Mouse (Mus musculus) heart, postnatal 25 days (tissue): Measurements from ENCODE around the gene Nudt17. TPM values are rescaled to one million over a fixed set of nuclear protein-coding genes. Genes with fewer than 3 reads are reported as not detected.
"Not testable (repeated sequence)": the region's sequence is repeated elsewhere in the genome, so short reads cannot be mapped to it uniquely, and the experiment has no call there.

Source experiments
- DNase-seq: peaks from one replicate; pipeline ENCODE4 v3.0.0; 2022; ENCODE audit warnings: low spot score
- intact Hi-C: fragments of 180-260 bp; cut with DNase I; formaldehyde crosslinking; loops from one replicate; pipeline ENCODE4 v1.15.1; 2025
- total RNA-seq, 2 experiments: library from RNA; stranded (reverse); gene quantifications; 2 replicates each; pipeline ENCODE4 v1.2.3; 2021

Gene Nudt17
- total RNA-seq, 2 experiments from 2014 or later = 2.3 to 3.2 TPM

DNA sequence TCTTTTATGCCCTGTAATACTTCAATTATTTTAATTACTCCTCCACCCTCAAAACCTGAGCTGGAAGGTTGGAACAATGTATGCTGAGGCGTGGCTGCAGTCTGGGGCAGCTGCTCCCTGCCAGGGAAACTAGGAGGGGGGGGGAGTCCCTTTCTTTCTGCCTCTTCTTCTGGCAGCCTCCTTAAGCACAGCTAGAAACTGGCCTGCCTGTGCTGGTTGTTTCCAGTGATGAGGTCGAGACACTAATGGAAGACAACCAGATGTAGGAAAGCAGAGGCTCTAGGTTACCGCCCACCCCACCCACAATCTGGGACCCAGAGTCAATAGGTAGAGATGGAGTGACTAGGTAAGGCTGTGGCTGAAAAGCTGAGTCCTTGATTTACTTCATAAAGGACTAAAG is 32.7 kb downstream of the Nudt17 start:
- intact Hi-C loops = no loop called here
- no peak for DNase-seq

DNA sequence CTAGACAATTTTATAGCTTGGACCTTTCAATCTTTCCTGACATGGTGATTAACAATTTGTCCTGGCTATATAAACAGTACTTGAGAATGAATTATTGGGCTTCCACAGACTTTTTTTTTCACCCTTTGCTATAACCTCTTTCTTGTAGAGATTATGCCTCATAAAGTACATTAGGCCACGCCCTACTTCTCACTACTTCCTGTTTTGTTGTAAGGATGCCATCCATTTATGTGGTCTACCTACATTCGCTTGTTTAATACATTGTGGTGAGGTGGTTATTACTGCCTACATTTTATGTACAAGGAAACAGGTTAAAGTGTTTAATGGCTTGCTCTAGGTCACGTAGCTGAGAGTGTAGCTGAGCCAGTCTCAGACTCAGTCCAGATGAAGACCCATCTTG is 33.2 kb downstream of the Nudt17 start:
- no peak for DNase-seq
- intact Hi-C loops = no loop called here

DNA sequence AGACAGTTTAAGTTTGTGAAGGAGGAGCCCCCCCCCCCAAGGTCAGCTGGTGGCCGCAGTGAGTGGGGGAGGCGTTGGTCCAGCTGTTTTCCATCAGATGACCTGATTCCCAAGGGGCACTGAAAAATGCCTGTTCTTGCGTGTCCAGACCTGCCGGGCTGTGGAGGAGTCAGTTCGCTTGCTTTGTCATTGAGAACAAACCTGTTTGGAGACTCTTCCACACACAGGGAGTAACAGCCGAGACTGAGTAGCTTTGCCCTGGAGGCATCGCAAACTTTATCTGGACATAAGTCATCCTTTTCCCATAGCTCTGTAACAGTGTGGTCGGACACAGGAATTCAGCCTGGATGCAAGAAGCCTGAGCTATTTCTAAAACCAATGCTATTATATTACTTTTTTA is 33.9 kb downstream of the Nudt17 start:
- DNase-seq = no peak
- intact Hi-C loops = no loop called here

DNA sequence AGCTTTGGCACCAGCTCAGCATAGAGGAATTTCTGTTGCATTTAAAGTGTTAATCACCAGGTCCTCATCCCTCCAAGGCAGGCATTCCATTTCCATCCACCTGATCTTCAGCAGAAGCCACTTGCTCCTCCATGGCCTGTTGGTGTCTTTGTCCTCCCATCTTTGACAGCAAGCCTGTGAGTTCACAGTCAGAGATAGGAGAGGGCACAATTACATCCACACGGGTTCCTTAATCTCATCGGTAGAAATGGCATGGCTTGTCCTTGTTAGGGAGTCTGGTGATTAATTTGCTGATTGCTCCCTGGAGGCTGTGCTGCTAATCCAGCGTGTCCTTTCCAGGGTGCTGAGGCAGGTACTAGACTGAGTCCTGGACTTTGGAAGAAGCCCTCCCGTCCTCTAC is 34.8 kb downstream of the Nudt17 start:
- intact Hi-C loops = no loop called here
- DNase-seq = no peak

DNA sequence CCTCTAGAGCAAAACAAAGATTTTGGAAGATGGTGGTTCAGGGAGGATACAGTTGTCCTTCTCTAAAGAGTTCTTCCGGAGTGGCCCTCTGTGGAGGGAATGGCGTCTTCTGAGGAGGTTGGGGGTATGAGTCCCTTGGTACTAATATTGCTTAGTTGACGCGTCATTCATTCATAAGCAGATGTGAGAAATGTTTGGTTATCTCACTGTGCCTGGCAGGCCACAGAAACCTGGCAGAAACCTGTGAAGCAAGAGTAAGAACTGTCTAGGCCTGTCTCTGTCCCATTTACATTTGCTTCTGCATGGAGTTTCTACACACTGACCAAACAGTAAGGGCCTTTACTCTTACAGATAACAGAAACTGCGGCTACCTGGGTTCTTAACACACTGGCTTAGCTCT is 36.8 kb downstream of the Nudt17 start:
- intact Hi-C loops = loop anchor here (2.0 kb wide), 1 partner anchor 21 kb away; no protein-coding TSS in a partner anchor

DNA sequence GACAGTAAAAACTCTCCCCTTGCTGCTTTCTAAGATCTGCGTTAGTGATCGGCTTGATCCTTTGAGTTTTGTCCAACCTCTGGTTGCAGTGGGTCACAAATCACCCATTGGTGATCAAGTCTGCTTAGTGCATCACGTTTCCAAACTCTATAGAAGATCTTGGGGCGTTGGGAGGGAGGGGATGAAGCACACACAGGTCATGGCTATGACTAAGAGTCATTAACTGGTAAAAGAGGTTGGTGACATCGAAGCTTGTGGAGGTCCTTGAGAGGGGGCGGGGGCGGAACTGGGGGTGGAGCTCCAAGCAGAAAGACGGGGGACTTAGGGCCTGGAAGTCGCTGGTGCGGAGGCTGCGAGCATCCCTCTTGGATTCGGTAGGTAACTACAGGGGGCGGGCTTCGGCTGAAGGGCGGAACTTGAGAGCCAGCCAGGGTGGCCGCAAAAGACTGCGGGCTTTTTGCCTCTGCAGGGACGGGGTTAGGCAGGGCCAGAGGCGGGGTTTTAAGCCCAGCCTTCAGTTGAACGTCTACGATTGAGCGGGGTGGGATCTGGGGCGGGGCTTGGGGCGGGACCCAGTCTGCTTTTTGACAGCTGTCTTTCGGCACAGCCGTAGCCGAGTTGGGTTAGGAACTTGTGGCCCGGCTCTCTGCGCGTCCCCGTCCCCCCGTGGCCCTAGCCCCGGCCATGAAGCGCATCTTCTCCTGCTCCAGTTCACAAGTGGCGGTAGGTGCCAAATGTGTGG is 38.5 kb downstream of the Nudt17 start, which contains the start of gene Ankrd35:
Ankrd35 (plus strand) TSS at position 405 of the 742 bp plus-strand sequence.
- DNase-seq = peak; percentile 69
- intact Hi-C loops = loop anchor here (2.0 to 5.0 kb wide), 2 partner anchors 23 to 37 kb away; partner anchors contain the start of gene Nudt17

More for the DNA sequence above, 36.8 kb downstream of the Nudt17 start:
- no peak for DNase-seq

DNA sequence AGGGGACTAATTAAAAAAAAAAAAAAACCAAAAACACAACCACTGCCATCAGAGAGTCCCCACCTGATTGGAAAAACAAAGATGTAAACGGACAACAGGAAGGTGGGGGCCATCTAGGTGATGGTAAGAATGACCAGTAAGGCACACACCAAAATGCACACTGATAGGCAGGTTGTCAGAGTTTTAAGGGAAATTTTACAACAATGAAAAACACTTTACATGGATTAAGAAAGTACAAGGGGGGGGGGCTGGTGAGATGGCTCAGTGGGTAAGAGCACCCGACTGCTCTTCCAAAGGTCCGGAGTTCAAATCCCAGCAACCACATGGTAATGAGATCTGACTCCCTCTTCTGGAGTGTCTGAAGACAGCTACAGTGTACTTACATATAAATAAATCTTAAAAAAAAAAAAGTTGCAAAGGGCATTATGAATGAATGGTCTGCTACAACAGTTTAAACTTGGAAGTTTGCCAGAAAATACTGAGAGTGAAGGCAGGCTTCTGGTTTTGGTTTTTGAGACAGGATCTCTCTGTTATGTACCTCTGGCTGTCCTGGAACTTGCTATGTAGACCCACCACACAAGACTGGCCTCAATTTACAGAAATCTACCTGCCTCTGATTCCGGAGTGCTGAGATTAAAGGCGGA is 39.8 kb downstream of the Nudt17 start:
- intact Hi-C loops = loop anchor here (5.0 kb wide), 1 partner anchor 39 kb away; the partner anchor contains the start of gene Nudt17
- DNase-seq = no peak

DNA sequence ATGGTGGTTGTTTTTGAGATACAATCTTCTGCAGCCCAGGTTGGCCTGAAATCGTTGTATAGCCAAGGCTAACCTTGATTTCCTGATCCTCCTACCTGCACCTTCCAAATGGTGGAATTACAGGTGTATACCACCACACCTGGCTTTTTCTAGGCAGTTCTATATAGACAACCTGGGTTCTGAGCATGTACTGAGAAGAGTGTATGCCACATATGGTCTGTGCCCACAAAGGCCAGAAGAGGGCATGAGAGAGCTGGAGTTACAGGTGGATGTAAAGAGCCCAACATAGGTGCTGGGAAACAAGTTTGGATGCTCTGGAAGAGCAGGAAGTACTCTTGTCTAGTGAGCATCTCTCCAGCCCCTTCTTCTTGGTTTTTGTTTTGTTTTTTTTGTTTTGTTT is 41.0 kb downstream of the Nudt17 start:
- no peak for DNase-seq
- intact Hi-C loops = loop anchor here (5.0 kb wide), 1 partner anchor 40 kb away; the partner anchor contains the start of gene Nudt17

DNA sequence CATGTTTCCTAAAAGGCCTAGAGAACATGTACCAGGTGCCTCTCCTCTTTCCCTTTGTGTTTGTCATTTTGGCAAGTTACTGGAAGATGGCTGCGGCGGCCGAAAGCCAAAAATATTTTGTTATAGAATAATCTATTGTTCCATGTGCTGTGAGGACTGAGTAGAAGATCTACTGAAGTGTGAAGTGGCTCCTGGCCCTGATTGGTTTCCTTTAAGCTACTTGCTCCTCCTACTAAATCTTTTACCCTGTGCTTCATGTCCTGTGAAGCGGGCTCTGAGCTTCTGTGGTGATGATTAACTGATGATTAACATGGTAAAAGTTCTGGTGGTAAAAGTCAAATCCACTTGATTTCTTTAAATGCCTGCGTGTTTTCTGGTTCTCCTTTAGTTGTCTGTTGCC is 41.4 kb downstream of the Nudt17 start:
- no peak for DNase-seq
- intact Hi-C loops = loop anchor here (5.0 kb wide), 1 partner anchor 40 kb away; the partner anchor contains the start of gene Nudt17

DNA sequence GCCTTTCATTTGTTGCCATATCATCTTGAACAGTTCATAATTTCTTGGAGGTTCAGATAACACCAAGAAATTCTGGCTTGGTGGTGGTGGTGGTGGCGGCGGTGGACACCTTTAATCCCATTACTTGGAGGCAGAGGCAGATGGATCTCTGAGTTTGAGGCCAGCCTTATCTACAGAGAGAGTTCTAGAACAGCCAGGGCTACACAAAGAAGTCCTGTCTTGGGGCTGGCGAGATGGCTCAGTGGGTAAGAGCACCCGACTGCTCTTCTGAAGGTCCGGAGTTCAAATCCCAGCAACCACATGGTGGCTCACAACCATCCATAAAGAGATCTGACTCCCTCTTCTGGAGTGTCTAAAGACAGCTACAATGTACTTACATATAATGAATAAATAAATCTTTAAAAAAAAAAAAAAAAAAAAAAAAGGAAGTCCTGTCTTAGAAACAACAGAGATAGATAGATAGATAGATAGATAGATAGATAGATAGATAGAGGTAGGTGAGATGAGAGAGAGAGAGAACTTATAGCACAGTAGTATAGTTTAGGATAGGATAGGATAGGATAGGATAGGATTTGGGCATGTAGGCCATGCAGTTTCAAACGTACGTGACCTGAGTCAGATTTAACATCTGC is 42.5 kb downstream of the Nudt17 start:
- DNase-seq = not testable (repeated sequence)
- intact Hi-C loops = loop anchor here (5.0 kb wide), 1 partner anchor 41 kb away; the partner anchor contains the start of gene Nudt17

DNA sequence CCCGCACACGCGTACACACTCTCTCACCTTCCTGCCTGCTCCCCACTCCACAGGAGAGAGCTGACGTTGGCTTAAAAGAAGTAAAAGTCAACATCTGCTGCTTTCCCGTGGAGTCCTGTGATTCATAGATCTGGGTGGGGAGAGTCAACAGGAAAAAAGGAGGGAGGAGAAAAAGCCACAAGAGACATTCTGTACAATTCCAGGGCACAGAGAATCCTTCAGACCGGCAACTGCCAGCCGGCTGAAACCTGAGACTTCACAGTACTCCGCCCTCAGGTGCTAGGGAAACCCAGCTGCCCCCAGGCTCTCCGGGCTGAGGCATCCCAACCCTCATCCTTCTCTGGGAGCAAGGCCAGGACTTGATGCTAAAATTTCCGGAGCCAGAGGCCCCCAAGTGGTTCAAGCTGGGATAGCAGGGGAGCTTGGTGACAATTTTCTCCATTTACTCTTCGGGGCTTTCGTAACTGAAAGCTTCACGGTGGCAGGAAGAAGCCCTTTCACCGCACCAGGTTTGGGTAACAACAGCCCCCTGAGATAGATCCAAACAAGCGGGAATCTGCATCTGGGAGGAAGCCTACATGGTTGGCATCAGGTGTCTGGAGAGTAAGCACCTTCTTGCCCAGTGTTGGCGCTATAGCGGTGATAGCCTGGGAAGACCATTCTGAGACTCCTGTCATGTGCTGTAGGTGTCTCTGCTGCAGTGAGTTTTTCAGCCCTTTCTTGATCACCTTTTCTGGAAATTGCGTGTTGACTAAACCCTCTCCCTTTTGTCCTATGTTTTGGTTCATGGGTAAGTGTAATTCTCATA is 44.7 kb downstream of the Nudt17 start:
- peak; percentile 59 for DNase-seq
- intact Hi-C loops = no loop called here

DNA sequence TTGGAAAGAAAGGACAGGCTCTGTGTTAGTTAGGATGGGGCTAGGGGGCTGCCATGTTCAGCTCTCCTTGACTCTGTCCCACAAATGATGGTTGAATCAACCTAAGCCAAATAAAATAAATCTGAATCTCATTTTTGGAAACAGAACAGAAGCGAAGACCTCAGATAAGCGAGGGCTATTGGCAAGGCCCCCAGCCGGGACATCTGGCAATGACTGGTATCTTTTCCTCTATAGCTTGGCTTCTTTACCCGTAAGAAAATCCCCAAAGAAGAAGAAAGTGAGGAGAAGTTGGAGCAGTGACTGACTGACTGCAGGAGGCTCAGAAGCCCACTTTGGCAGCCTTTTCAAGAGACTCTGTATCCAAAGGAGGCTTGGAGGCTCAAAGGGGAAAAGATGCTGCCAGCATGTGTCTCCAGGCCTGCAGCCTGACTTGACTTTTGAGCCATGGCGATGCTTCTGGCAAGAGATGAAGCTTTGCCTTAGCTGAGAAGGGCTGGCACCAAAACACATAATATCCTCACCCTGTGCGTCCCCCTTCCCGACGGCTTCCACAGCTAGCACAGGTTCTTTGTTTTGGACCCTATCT is 45.5 kb downstream of the Nudt17 start:
- DNase-seq = no peak
- intact Hi-C loops = no loop called here

DNA sequence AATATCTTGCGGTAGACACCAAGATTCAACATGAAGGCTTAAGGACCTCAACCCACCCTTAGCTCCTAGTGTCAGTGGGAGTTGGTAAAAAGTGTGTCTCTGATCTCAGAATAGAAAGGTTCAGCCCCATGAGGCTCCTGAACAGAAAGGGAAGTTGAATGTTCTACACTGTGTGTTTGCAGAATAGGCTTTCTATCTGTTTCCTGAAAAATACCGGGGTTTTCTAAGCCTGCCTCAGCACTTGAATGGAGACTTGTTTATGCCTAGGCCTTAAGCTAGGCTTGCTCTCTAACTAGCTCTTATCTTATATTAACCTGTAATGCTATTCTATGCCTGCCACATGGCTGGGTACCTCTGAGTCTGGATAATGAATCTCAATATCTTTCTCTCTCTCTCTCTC is 47.5 kb downstream of the Nudt17 start:
- intact Hi-C loops = no loop called here
- no peak for DNase-seq

Other genes starting within 250 kb of the Nudt17 start
- gene Hfe2, start 183.4 kb downstream of the Nudt17 start, total RNA-seq = 100 to 1,000 TPM; 266 to 290 TPM
- gene Txnip, start 150.6 kb downstream of the Nudt17 start, total RNA-seq = 100 to 1,000 TPM; 341 to 607 TPM
- 1 to 10 TPM; 1.1 to 2.1 TPM for gene Gm16253, start 131.6 kb downstream of the Nudt17 start, total RNA-seq
- 10 to 100 TPM; 25.2 to 25.9 TPM for gene Polr3gl, start 114.4 kb downstream of the Nudt17 start, total RNA-seq
- gene Ankrd34a, start 111.9 kb downstream of the Nudt17 start, total RNA-seq = 1 to 10 TPM; 1.9 to 2.4 TPM
- 10 to 100 TPM; 25.4 to 27.2 TPM for gene Lix1l, start 107.4 kb downstream of the Nudt17 start, total RNA-seq
- gene Rbm8a, start 78.6 kb downstream of the Nudt17 start, total RNA-seq = 10 to 100 TPM; 27.9 to 34.1 TPM
- gene Pex11b, start 73.2 kb downstream of the Nudt17 start, total RNA-seq = 10 to 100 TPM; 30.2 to 32.6 TPM
- under 1 TPM; 0.14 to 0.16 TPM for gene Gm42957, start 73.1 kb downstream of the Nudt17 start, total RNA-seq
- gene Itga10, start 63.0 kb downstream of the Nudt17 start, total RNA-seq = 1 to 10 TPM in 1 of 2 experiments, under 1 TPM in 1; 0.84 to 1.0 TPM
- gene Ankrd35, start 38.4 kb downstream of the Nudt17 start, total RNA-seq = under 1 TPM; 0.60 to 0.95 TPM
- gene Pias3, start 12.2 kb downstream of the Nudt17 start, total RNA-seq = 10 to 100 TPM; 14.0 to 17.5 TPM
- gene Polr3c, start 19.1 kb upstream of the Nudt17 start, total RNA-seq = 10 to 100 TPM; 23.1 to 25.2 TPM
- gene Rnf115, start 19.1 kb upstream of the Nudt17 start, total RNA-seq = 10 to 100 TPM; 22.8 to 23.3 TPM
- gene Pdzk1, start 120.7 kb upstream of the Nudt17 start, total RNA-seq = not detected
- not detected for gene Cd160, start 120.8 kb upstream of the Nudt17 start, total RNA-seq
- gene Gja5, start 196.1 kb upstream of the Nudt17 start, total RNA-seq = 10 to 100 TPM; 14.4 to 15.3 TPM
- gene Gpr89, start 196.8 kb upstream of the Nudt17 start, total RNA-seq = 10 to 100 TPM; 19.9 to 21.5 TPM
- under 1 TPM in 1 of 2 experiments, not detected in 1; 0.03 TPM for gene Gja8, start 217.5 kb upstream of the Nudt17 start, total RNA-seq